Mouse (Mus musculus): ENCODE data around the gene Hic1.

DNA sequence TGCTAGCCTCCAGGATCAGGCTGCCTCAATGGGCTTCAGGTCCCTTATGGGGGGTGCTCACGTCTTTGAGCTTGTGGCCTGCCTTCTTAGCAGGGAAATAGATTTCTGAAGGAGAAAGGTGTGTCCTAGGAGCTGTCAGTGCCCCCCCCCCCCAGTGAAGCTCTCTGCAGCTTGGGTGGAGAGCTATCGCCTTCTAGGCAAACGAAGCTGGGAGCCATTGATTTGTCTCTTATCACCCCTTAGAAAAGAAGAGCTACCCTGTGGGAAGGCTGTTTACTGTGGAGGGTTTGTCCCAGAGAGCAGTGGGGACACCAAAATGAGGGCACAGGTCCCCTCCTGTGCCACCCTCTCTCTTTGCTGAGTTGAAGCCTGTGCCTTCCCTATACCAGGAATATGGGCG lies 40.8 kb upstream of the Hic1 start:
- TF ChIP-seq CTCF (IDR thresholded peaks at IDR 0.05; ENCODE audit: low read depth) (no peak), EP300 (IDR thresholded peaks at IDR 0.05; ENCODE audit: low read depth) (no peak)
